Mouse (Mus musculus) stomach, postnatal 0 days (tissue): ENCODE measurements around the gene Rnf24. TPM values are rescaled to one million over a fixed set of nuclear protein-coding genes. Genes with fewer than 3 reads are reported as not detected.

ENCODE experiments used
- ATAC-seq: fragments of 200-750 bp; cut with Nextera tagmentation; 2 replicates; pipeline ENCODE4 v1.8.0; 2017; ENCODE audit not compliant: low FRiP score, low TSS enrichment
- DNase-seq: peaks from one replicate; pipeline ENCODE4 v3.0.0-alpha.2; 2016; ENCODE audit warnings: low spot score
- H3K27ac ChIP-seq: fragments of 300-500 bp; sonication (generic); replicated peaks from 2 replicates; pipeline ENCODE4 v1.5.1; 2014; ENCODE audit warnings: mild to moderate bottlenecking, control low read depth
- H3K27me3 ChIP-seq: fragments of 300-500 bp; sonication (generic); 2 replicates; pipeline ENCODE4 v1.6.1; 2014; ENCODE audit warnings: low read length; ENCODE audit not compliant: control insufficient read depth, insufficient read depth
- H3K36me3 ChIP-seq: fragments of 300-500 bp; sonication (generic); 2 replicates; pipeline ENCODE4 v1.6.1; 2014; ENCODE audit warnings: low read length, mixed read lengths; ENCODE audit not compliant: control insufficient read depth, insufficient read depth
- H3K4me1 ChIP-seq: fragments of 300-500 bp; sonication (generic); replicated peaks from 2 replicates; pipeline ENCODE4 v1.6.1; 2014; ENCODE audit warnings: antibody characterized with exemption; ENCODE audit not compliant: control insufficient read depth, insufficient read depth
- H3K4me2 ChIP-seq: fragments of 300-500 bp; sonication (generic); replicated peaks from 2 replicates; pipeline ENCODE4 v1.6.1; 2014; ENCODE audit warnings: low read depth, mild to moderate bottlenecking, control low read depth, moderate library complexity
- H3K4me3 ChIP-seq: fragments of 300-500 bp; sonication (generic); 2 replicates; pipeline ENCODE4 v1.5.1; 2014; ENCODE audit warnings: low read depth, low read length, control low read depth
- H3K9ac ChIP-seq: fragments of 300-500 bp; sonication (generic); 2 replicates; pipeline ENCODE4 v1.6.1; 2014; ENCODE audit warnings: mild to moderate bottlenecking, low read length, control low read depth, mixed read lengths
- H3K9me3 ChIP-seq: fragments of 300-500 bp; sonication (generic); 2 replicates; pipeline ENCODE4 v1.6.1; 2016; ENCODE audit warnings: low read length; ENCODE audit not compliant: control insufficient read depth
- CTCF ChIP-seq: IDR thresholded peaks from 2 replicates; pipeline ENCODE4 v1.5.1; 2016; ENCODE audit warnings: antibody characterized with exemption, low read depth, mild to moderate bottlenecking, moderate library complexity
- EP300 ChIP-seq: optimal IDR thresholded peaks from 2 replicates; pipeline ENCODE3; 2016; ENCODE audit warnings: antibody characterized with exemption
- WGBS: fragments of 180-500 bp; shearing (Covaris S2); extraction: QIAGEN DNeasy Blood & Tissue Kit; methylation state at CpG from one replicate; pipeline ENCODE4 v1.1.7; 2014; 5-methylcytosine and 5-hydroxymethylcytosine counted together
- polyA plus RNA-seq: library from polyadenylated mRNA; unstranded; fragments of >200 nt; fragmentation: Nextera tagmentation; extraction: Ambion mirVana; gene quantifications from 2 replicates; pipeline ENCODE4 v1.2.1, GENCODE M21; 2015

The Rnf24 gene
- 1.2 and 1.3 TPM in 2 replicates for polyA plus RNA-seq

GRCm38 (mm10) chr2:131352747-131353563, at the start of gene Rnf24:
Rnf24 (minus strand) TSS chr2:131352892.
- WGBS: under 1% methylated on average over 45 of the region's 54 CpGs
- Histone ChIP-seq H3K4me1 (no peaks in the 10 kb centered on the region), H3K9me3 (no peaks in the 10 kb centered on the region), H3K27ac (peak within 1 kb of the TSS; percentile 73; the same call in 1 of the 2 replicates), H3K36me3 (no peaks in the 10 kb centered on the region), H3K4me3 (peak within 1 kb of the TSS; percentile 97), H3K9ac (peak within 1 kb of the TSS; percentile 87), H3K4me2 (peak within 1 kb of the TSS; percentile 92), H3K27me3 (no peaks in the 10 kb centered on the region)
- no peak for TF ChIP-seq EP300
- no peak for TF ChIP-seq CTCF
- peak; percentile 98 for ATAC-seq
- DNase-seq: peak; percentile 97

GRCm38 (mm10) chr2:131401794-131402495, 49.3 kb upstream of the Rnf24 start:
- Histone ChIP-seq H3K27me3 (no peaks in the 10 kb centered on the region), H3K4me3 (no peak overlapping the region), H3K4me2 (no peak overlapping the region), H3K9ac (no peak overlapping the region), H3K4me1 (no peaks in the 10 kb centered on the region), H3K9me3 (no peaks in the 10 kb centered on the region), H3K27ac (0 out of 2 replicates have a peak overlapping the region, but pooled peaks have one; percentile 45), H3K36me3 (no peaks in the 10 kb centered on the region)
- DNase-seq (no peak), ATAC-seq (peak; percentile 46; the same call in 1 of the 2 replicates)
- 29% methylated on average over 8 of the region's 8 CpGs for WGBS
- TF ChIP-seq EP300 (no peak), CTCF (no peak)

- no peak for ATAC-seq
- no peaks in the 10 kb centered on the region for H3K4me1 ChIP-seq
- H3K4me2 ChIP-seq: no peak overlapping the region
- H3K9me3 ChIP-seq: no peaks in the 10 kb centered on the region
- H3K27ac ChIP-seq: no peak overlapping the region
- no peaks in the 10 kb centered on the region for H3K27me3 ChIP-seq
- 82% methylated on average over 2 of the region's 2 CpGs for WGBS
- H3K36me3 ChIP-seq: no peaks in the 10 kb centered on the region
- TF ChIP-seq EP300: no peak
- no peak for TF ChIP-seq CTCF
- no peak overlapping the region for H3K9ac ChIP-seq
- DNase-seq: no peak
- no peak overlapping the region for H3K4me3 ChIP-seq
Observed at GRCm38 (mm10) chr2:131400846-131401245, 48.2 kb upstream of the Rnf24 start.

GRCm38 (mm10) chr2:131397323-131397848, 44.7 kb upstream of the Rnf24 start:
- Histone ChIP-seq H3K27ac (no peak overlapping the region), H3K4me1 (no peaks in the 10 kb centered on the region), H3K4me3 (no peak overlapping the region), H3K4me2 (no peak overlapping the region), H3K27me3 (no peaks in the 10 kb centered on the region), H3K9me3 (no peaks in the 10 kb centered on the region), H3K9ac (no peak overlapping the region), H3K36me3 (no peaks in the 10 kb centered on the region)
- no peak for DNase-seq
- TF ChIP-seq EP300: no peak
- no peak for TF ChIP-seq CTCF
- whole genome bisulfite sequencing: 88% methylated on average over 5 of the region's 5 CpGs
- ATAC-seq: no peak

- no peak overlapping the region for H3K4me3 ChIP-seq
- no peak overlapping the region for H3K4me2 ChIP-seq
- no peak overlapping the region for H3K27ac ChIP-seq
- 66% methylated on average over 10 of the region's 10 CpGs for WGBS
- no peaks in the 10 kb centered on the region for H3K27me3 ChIP-seq
- no peaks in the 10 kb centered on the region for H3K36me3 ChIP-seq
- no peaks in the 10 kb centered on the region for H3K4me1 ChIP-seq
- no peak for DNase-seq
- ATAC-seq: 0 out of 2 replicates have a peak, but pooled peaks have one; percentile 47
- no peaks in the 10 kb centered on the region for H3K9me3 ChIP-seq
- TF ChIP-seq EP300 (no peak), CTCF (no peak)
- H3K9ac ChIP-seq: no peak overlapping the region
Observed at GRCm38 (mm10) chr2:131386350-131386962, 33.8 kb upstream of the Rnf24 start.
